Mouse (Mus musculus) erythroblast, embryonic 14.5 days (primary cell): ENCODE data around the gene Nubp2.

Experiments used
- GATA1 ChIP-seq: IDR thresholded peaks from 2 replicates; pipeline ENCODE4 v1.6.1; 2012; ENCODE audit warnings: low read length, inconsistent platforms, mixed read lengths
- TAL1 ChIP-seq: IDR thresholded peaks from 3 replicates; pipeline ENCODE4 v1.6.1; 2012; ENCODE audit warnings: low read length, inconsistent platforms, mixed read lengths

DNA sequence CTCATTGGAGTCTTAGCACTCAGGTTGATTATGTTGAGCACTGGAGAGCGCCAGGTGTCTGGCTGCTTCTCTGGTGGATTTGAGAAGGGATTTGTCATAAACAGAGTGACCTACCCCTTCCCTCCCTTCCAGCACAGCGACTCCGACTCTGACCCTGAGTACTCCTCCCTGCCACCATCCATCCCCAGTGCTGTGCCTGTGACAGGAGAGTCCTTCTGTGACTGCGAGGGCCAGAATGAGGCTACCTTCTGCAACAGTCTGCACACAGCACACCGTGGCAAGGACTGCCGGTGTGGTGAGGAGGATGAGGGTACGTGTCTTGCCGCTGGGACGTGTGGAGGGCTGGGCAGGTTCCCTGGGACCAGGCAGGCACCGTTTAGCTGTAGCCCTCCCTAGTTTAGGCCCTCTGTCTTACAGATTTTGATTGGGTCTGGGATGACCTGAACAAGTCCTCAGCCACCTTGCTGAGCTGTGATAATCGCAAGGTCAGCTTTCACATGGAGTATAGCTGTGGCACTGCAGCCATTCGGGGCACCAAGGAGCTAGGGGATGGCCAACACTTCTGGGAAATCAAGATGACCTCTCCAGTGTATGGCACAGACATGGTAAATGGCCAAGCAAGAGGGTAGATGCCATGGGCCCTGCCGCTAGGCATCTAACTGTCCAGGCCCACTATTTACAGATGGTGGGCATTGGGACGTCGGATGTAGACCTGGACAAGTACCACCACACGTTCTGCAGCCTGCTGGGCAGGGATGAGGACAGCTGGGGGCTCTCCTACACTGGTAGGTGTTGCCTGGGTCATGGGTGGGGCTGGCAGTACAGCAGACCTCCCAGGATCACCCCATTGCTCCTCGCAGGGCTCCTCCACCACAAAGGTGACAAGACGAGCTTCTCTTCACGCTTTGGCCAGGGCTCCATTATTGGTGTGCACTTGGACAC lies 4.3 kb upstream of the Nubp2 start:
- TF ChIP-seq TAL1 = no peak
- TF ChIP-seq GATA1 = no peak
